Mouse (Mus musculus) limb, embryonic 14.5 days (tissue): ENCODE measurements around the gene Car15. TPM values are rescaled to one million over a fixed set of nuclear protein-coding genes. Genes with fewer than 3 reads are reported as not detected.

Experiments used
- ATAC-seq: fragments of 200-750 bp; cut with Nextera tagmentation; 2 replicates; pipeline ENCODE4 v1.8.0; 2017; ENCODE audit warnings: low read depth, moderate number of reproducible peaks, moderate TSS enrichment; ENCODE audit not compliant: low FRiP score
- DNase-seq: peaks from one replicate; pipeline ENCODE4 v3.0.0-alpha.2; 2015; ENCODE audit warnings: low spot score
- H3K27ac ChIP-seq: fragments of 300-500 bp; sonication (generic); replicated peaks from 2 replicates; pipeline ENCODE4 v1.5.1; 2014; ENCODE audit warnings: low read depth, mild to moderate bottlenecking, low read length, moderate library complexity, mixed read lengths
- H3K27me3 ChIP-seq: fragments of 300-500 bp; sonication (generic); 2 replicates; pipeline ENCODE4 v1.6.1; 2014; ENCODE audit warnings: low read length, mixed read lengths; ENCODE audit not compliant: control insufficient read depth, insufficient read depth
- H3K36me3 ChIP-seq: fragments of 300-500 bp; sonication (generic); 2 replicates; pipeline ENCODE4 v1.6.1; 2014; ENCODE audit warnings: mild to moderate bottlenecking, low read length, moderate library complexity, mixed read lengths; ENCODE audit not compliant: control insufficient read depth, insufficient read depth
- H3K4me1 ChIP-seq: fragments of 300-500 bp; sonication (generic); 2 replicates; pipeline ENCODE4 v1.6.1; 2014; ENCODE audit warnings: antibody characterized with exemption, low read length, mixed read lengths; ENCODE audit not compliant: control insufficient read depth, insufficient read depth
- H3K4me2 ChIP-seq: fragments of 300-500 bp; sonication (generic); replicated peaks from 2 replicates; pipeline ENCODE4 v1.6.1; 2014; ENCODE audit warnings: low read depth, mild to moderate bottlenecking, low read length, moderate library complexity; ENCODE audit not compliant: severe bottlenecking
- H3K4me3 ChIP-seq: fragments of 300-500 bp; sonication (generic); replicated peaks from 2 replicates; pipeline ENCODE4 v1.5.1; 2014; ENCODE audit warnings: low read length
- H3K9ac ChIP-seq: fragments of 300-500 bp; sonication (generic); 2 replicates; pipeline ENCODE4 v1.6.1; 2014; ENCODE audit warnings: mild to moderate bottlenecking, low read depth, low read length, moderate library complexity; ENCODE audit not compliant: severe bottlenecking
- H3K9me3 ChIP-seq: fragments of 300-500 bp; sonication (generic); 2 replicates; pipeline ENCODE4 v1.6.1; 2016; ENCODE audit warnings: low read length; ENCODE audit not compliant: control insufficient read depth
- POLR2A ChIP-seq: fragments of 200-500 bp; IDR thresholded peaks from 2 replicates; pipeline ENCODE4 v1.8.0; 2012; ENCODE audit warnings: inconsistent platforms, mild to moderate bottlenecking, moderate library complexity, borderline replicate concordance; ENCODE audit not compliant: insufficient read depth, insufficient read length; ENCODE audit errors: extremely low read depth
- WGBS: fragments of 180-500 bp; shearing (Covaris S2); extraction: QIAGEN DNeasy Blood & Tissue Kit; methylation state at CpG from one replicate; pipeline ENCODE4 v1.1.7; 2014; 5-methylcytosine and 5-hydroxymethylcytosine counted together
- polyA plus RNA-seq, 2 experiments: library from polyadenylated mRNA; depleted of rRNA in 1 of 2; stranded (reverse) in 1 of 2; unstranded in 1 of 2; fragments of >200 nt; fragmentation: Nextera tagmentation in 1 of 2; extraction: Ambion mirVana in 1 of 2; gene quantifications; 2 replicates each; pipeline versions ENCODE4 v1.2.1 to v1.2.3; 2012 to 2014

The Car15 gene
- polyA plus RNA-seq (2012; rRNA removed): 8.6 and 11.5 TPM in 2 replicates
- 3.2 and 3.4 TPM in 2 replicates for polyA plus RNA-seq (2014; fragmentation: Nextera tagmentation; extraction: Ambion mirVana)

- H3K27me3 ChIP-seq: peaks cover 21% of the 10 kb centered on the region
- TF ChIP-seq POLR2A: no peak
- no peak within 1 kb of the TSS for H3K4me2 ChIP-seq
- H3K27ac ChIP-seq: no peak within 1 kb of the TSS
- DNase-seq (no peak), ATAC-seq (no peak)
- H3K4me1 ChIP-seq: peaks cover 3% of the 10 kb centered on the region
- no peak within 1 kb of the TSS for H3K4me3 ChIP-seq
- H3K9me3 ChIP-seq: no peaks in the 10 kb centered on the region
- no peak within 1 kb of the TSS for H3K9ac ChIP-seq
- 52% methylated on average over 6 of the region's 6 CpGs for WGBS
- H3K36me3 ChIP-seq: peaks cover 35% of the 10 kb centered on the region
Measured at GRCm38 (mm10) chr16:17838051-17838450, at the start of gene Car15. Car15 (minus strand) TSS chr16:17838364.

- 75% methylated on average over 6 of the region's 6 CpGs for WGBS
- Histone ChIP-seq H3K27me3 (no peaks in the 10 kb centered on the region), H3K36me3 (peaks cover 17% of the 10 kb centered on the region; the same call in 1 of the 2 replicates), H3K9me3 (no peaks in the 10 kb centered on the region), H3K9ac (no peak overlapping the region), H3K4me3 (no peak overlapping the region), H3K27ac (no peak overlapping the region), H3K4me2 (no peak overlapping the region), H3K4me1 (no peaks in the 10 kb centered on the region)
- DNase-seq (no peak), ATAC-seq (no peak)
- TF ChIP-seq POLR2A: no peak
Measured at GRCm38 (mm10) chr16:17884116-17884515, 46.0 kb upstream of the Car15 start.

- Histone ChIP-seq H3K9me3 (no peaks in the 10 kb centered on the region), H3K27me3 (no peaks in the 10 kb centered on the region), H3K4me3 (no peak overlapping the region), H3K27ac (no peak overlapping the region), H3K4me2 (no peak overlapping the region), H3K36me3 (peaks cover 21% of the 10 kb centered on the region; the same call in 1 of the 2 replicates), H3K9ac (no peak overlapping the region), H3K4me1 (no peaks in the 10 kb centered on the region)
- no peak for TF ChIP-seq POLR2A
- ATAC-seq (no peak), DNase-seq (no peak)
Measured at GRCm38 (mm10) chr16:17882196-17882595, 44.0 kb upstream of the Car15 start.

GRCm38 (mm10) chr16:17879571-17879970, 41.4 kb upstream of the Car15 start:
- Histone ChIP-seq H3K9ac (no peak overlapping the region), H3K27me3 (no peaks in the 10 kb centered on the region), H3K4me3 (no peak overlapping the region), H3K4me2 (no peak overlapping the region), H3K9me3 (no peaks in the 10 kb centered on the region), H3K27ac (no peak overlapping the region), H3K4me1 (no peaks in the 10 kb centered on the region), H3K36me3 (peaks cover 20% of the 10 kb centered on the region; the same call in 1 of the 2 replicates)
- 92% methylated on average over 4 of the region's 4 CpGs for WGBS
- no peak for TF ChIP-seq POLR2A
- DNase-seq (no peak), ATAC-seq (no peak)

- Histone ChIP-seq H3K27ac (no peak overlapping the region), H3K9me3 (no peaks in the 10 kb centered on the region), H3K4me2 (no peak overlapping the region), H3K9ac (no peak overlapping the region), H3K4me1 (no peaks in the 10 kb centered on the region), H3K36me3 (peaks cover 23% of the 10 kb centered on the region), H3K27me3 (no peaks in the 10 kb centered on the region), H3K4me3 (no peak overlapping the region)
- TF ChIP-seq POLR2A: no peak
- DNase-seq (no peak), ATAC-seq (no peak)
- WGBS: 95% methylated on average over 1 of the region's 1 CpGs
Measured at GRCm38 (mm10) chr16:17876096-17876495, 37.9 kb upstream of the Car15 start.

- no peaks in the 10 kb centered on the region for H3K9me3 ChIP-seq
- H3K4me2 ChIP-seq: no peak overlapping the region
- H3K27me3 ChIP-seq: no peaks in the 10 kb centered on the region
- H3K36me3 ChIP-seq: peaks cover 33% of the 10 kb centered on the region
- no peak for DNase-seq
- no peak overlapping the region for H3K27ac ChIP-seq
- 72% methylated on average over 4 of the region's 4 CpGs for WGBS
- H3K4me3 ChIP-seq: no peak overlapping the region
- H3K4me1 ChIP-seq: no peaks in the 10 kb centered on the region
- H3K9ac ChIP-seq: no peak overlapping the region
- TF ChIP-seq POLR2A: no peak
- no peak for ATAC-seq
Measured at GRCm38 (mm10) chr16:17875174-17875573, 37.0 kb upstream of the Car15 start.
